Mouse (Mus musculus) forebrain, embryonic 15.5 days (tissue): ENCODE results near the gene Dab1. TPM values are rescaled to one million over a fixed set of nuclear protein-coding genes. Genes with fewer than 3 reads are reported as not detected.
A peak's percentile ranks its signal among the peaks of the same experiment; 100 is the strongest.

ENCODE experiments used
- ATAC-seq: fragments of 200-750 bp; cut with Nextera tagmentation; replicated peaks from 2 replicates; pipeline ENCODE4 v1.8.0; 2017; ENCODE audit warnings: mild to moderate bottlenecking, moderate TSS enrichment, moderate library complexity
- H3K27ac ChIP-seq: fragments of 300-500 bp; sonication (generic); replicated peaks from 2 replicates; pipeline ENCODE4 v1.5.1; 2015; ENCODE audit warnings: mild to moderate bottlenecking, inconsistent platforms
- H3K27me3 ChIP-seq: fragments of 300-500 bp; sonication (generic); 2 replicates; pipeline ENCODE4 v1.6.1; 2015; ENCODE audit warnings: inconsistent platforms
- H3K36me3 ChIP-seq: fragments of 300-500 bp; sonication (generic); 2 replicates; pipeline ENCODE4 v1.6.1; 2015; ENCODE audit warnings: mild to moderate bottlenecking, inconsistent platforms
- H3K4me1 ChIP-seq: fragments of 300-500 bp; sonication (generic); 2 replicates; pipeline ENCODE4 v1.6.1; 2015; ENCODE audit warnings: inconsistent platforms
- H3K4me2 ChIP-seq: fragments of 300-500 bp; sonication (generic); replicated peaks from 2 replicates; pipeline ENCODE4 v1.6.1; 2015; ENCODE audit warnings: mild to moderate bottlenecking, inconsistent platforms
- H3K4me3 ChIP-seq: fragments of 300-500 bp; sonication (generic); 2 replicates; pipeline ENCODE4 v1.5.1; 2015; ENCODE audit warnings: mild to moderate bottlenecking, inconsistent platforms
- H3K9ac ChIP-seq: fragments of 300-500 bp; sonication (generic); replicated peaks from 2 replicates; pipeline ENCODE4 v1.6.1; 2015; ENCODE audit warnings: mild to moderate bottlenecking, inconsistent platforms
- H3K9me3 ChIP-seq: fragments of 300-500 bp; sonication (generic); 2 replicates; pipeline ENCODE4 v1.6.1; 2016; ENCODE audit warnings: inconsistent platforms
- WGBS: fragments of 180-500 bp; shearing (Covaris S2); methylation state at CpG from one replicate; pipeline ENCODE4 v1.1.7; 2015; ENCODE audit warnings: mixed read lengths; 5-methylcytosine and 5-hydroxymethylcytosine counted together
- polyA plus RNA-seq: library from polyadenylated mRNA; unstranded; fragments of >200 nt; fragmentation: Nextera tagmentation; extraction: Ambion mirVana; gene quantifications from 2 replicates; pipeline ENCODE4 v1.2.1, GENCODE M21; 2015

Dab1 gene
- polyA plus RNA-seq, 1 experiment from 2014 or later, result 174 TPM

DNA sequence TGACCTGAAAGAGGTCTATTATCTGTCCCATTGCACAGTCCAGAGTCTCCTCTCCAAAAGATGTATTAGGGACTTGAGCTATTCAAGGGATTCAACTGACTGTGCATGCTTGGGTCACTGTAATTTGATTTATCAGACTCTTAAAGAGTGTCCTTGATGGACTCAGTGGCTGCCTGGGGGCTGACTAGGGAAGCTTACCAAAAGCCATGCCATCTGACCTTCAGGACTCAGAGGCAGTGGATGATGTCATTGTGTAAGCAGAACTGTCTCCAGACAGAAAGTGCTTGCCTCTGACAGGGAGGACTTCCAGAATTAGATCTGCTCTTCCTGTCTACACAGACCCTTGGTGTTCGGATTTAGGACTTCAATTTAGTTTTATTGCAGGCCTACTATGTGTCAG, 627.3 kb downstream of the Dab1 start:
- Histone ChIP-seq H3K4me2 (no peak overlapping the region), H3K9ac (no peak overlapping the region), H3K36me3 (no peaks in the 10 kb centered on the region), H3K9me3 (no peaks in the 10 kb centered on the region), H3K27me3 (no peaks in the 10 kb centered on the region), H3K27ac (no peak overlapping the region), H3K4me3 (no peak overlapping the region), H3K4me1 (no peaks in the 10 kb centered on the region; the same call in 1 of the 2 replicates)
- 76% methylated on average over 1 of the region's 1 CpGs for WGBS
- ATAC-seq, result no peak

DNA sequence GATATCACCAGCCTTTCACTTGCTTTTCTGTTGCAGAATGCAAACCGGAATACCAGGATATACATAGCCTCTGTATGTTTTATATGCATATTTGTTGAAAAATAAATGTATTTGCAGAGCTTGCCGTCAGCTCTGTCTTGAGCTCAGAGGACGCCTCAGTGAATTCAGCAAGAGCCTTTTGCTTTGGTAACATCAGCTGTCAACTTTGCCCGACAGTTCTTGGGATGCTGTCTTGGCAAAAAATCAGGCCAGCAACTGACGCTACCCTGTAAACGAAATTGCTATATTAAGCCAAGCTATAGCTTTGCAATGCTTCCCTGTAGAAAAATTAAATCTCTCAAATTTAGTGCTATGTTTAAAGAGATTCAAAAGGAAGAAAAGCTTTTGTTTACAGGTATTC, 630.3 kb downstream of the Dab1 start:
- Histone ChIP-seq H3K27me3 (no peaks in the 10 kb centered on the region), H3K9me3 (no peaks in the 10 kb centered on the region), H3K27ac (no peak overlapping the region), H3K36me3 (no peaks in the 10 kb centered on the region), H3K4me1 (no peaks in the 10 kb centered on the region; the same call in 1 of the 2 replicates), H3K9ac (no peak overlapping the region), H3K4me3 (no peak overlapping the region), H3K4me2 (no peak overlapping the region)
- 67% methylated on average over 6 of the region's 6 CpGs for WGBS
- ATAC-seq, result no peak

DNA sequence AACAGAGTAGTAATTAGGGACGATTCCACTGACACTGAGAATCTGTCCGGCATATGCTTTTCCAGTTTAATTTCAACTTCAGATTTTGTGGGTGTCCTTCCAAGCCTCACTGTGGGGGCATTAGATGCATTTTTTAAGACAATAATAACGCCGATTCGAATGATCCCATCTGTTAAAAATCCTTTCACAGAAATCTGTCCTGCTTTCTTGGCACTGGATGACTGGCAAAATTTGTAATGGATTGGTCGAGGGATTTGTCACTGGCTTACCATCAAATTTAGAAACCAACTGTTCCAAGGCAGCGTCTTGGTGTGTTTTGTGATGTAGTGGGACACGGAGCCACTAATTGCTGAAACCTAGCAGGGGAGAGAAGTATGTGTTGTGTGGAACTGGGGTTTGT, 638.6 kb downstream of the Dab1 start:
- Histone ChIP-seq H3K9ac (no peak overlapping the region), H3K27me3 (no peaks in the 10 kb centered on the region), H3K36me3 (no peaks in the 10 kb centered on the region), H3K4me1 (0 out of 2 replicates have a peak, but pooled peaks cover 6% of the 10 kb centered on the region), H3K27ac (peak overlapping the region; percentile 28), H3K9me3 (no peaks in the 10 kb centered on the region), H3K4me2 (no peak overlapping the region), H3K4me3 (no peak overlapping the region)
- no peak; the same call in 1 of the 2 replicates for ATAC-seq
- 53% methylated on average over 8 of the region's 8 CpGs for WGBS

DNA sequence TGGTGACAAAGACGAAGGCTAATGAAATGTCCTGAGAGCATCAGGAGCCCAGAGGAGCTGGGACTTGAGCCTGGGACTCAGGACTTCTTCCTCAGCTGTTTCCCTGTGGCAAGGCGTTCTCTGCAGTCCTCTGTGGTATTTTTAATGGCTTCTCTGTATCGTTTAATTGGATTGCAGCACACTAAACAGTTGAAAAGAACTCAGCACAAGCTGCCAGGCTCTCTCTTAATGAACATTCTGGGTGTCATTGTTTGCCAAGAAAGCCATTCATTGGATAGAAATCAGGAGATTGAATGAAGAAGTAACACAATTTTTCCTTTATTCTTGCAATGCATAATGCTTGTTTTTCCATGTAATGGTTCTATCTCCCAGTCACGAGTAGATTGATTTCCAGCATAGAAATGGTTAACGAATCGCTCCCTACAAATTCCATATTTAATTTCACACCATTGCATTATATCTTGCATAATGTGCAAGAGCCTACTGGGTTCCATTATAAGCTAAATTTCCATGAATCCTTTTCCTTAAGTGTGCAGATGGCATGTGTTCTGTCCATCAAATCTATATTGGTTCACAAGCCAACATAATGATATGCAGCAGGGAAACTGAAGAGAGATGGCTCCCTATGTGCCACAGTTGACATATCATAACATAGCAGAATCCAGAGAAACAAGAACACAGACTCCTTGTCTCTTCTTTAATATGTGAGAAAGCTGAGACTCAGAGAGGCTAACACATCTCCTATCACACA, 650.4 kb downstream of the Dab1 start:
- ATAC-seq, result peak; percentile 91

DNA sequence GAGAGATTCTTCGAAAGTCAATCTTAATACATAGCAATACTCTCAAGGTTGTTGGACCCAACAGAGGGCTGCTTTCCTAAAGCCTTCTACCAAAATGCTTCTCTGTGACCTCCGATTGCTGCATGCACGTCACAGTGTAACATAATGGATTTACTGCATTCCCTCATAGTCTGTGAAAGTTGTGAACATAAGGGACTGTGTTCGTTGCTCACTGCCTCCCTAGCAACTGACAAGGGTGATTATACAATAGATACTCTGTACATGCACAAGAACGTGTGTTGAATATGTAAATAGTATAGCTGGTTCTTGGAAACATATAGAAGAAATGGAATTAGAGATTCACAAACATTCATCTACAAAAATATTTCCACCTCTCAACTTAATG, 651.0 kb downstream of the Dab1 start:
- Histone ChIP-seq H3K27me3 (no peaks in the 10 kb centered on the region), H3K27ac (peak overlapping the region; percentile 85), H3K9me3 (no peaks in the 10 kb centered on the region), H3K9ac (no peak overlapping the region), H3K4me1 (peaks cover 14% of the 10 kb centered on the region), H3K36me3 (no peaks in the 10 kb centered on the region), H3K4me3 (no peak overlapping the region), H3K4me2 (no peak overlapping the region)
- peak; percentile 92 for ATAC-seq
- 22% methylated on average over 5 of the region's 5 CpGs for WGBS

More for the DNA sequence above, 650.4 kb downstream of the Dab1 start:
- 17% methylated on average over 6 of the region's 6 CpGs for WGBS
- H3K27me3 ChIP-seq, result no peaks in the 10 kb centered on the region
- H3K4me1 ChIP-seq, result peaks cover 14% of the 10 kb centered on the region
- no peaks in the 10 kb centered on the region for H3K9me3 ChIP-seq
- no peak overlapping the region for H3K4me2 ChIP-seq
- H3K36me3 ChIP-seq, result no peaks in the 10 kb centered on the region
- peak overlapping the region; percentile 85 for H3K27ac ChIP-seq
- H3K4me3 ChIP-seq, result no peak overlapping the region
- no peak overlapping the region for H3K9ac ChIP-seq

DNA sequence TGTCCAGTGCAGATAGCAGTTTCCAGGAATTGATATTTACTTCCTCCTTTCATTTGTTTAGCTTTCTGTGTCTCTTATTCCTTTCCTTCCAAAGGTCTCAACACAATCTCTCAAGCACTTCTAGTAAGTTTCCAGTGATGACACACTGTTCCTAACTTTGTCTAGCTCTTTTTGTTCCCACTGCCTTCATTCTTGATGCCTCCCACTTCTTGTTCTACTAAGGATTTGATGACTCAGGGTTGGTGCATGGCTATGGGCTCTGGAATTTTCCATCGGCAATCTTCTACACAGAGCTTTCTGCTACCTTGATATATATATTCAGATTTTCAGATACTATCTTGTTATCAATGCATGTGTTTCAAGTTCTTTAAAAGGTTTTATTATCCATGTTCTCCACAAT, 656.1 kb downstream of the Dab1 start:
- H3K27ac ChIP-seq, result no peak overlapping the region
- 95% methylated on average over 1 of the region's 1 CpGs for WGBS
- H3K9ac ChIP-seq, result no peak overlapping the region
- H3K4me1 ChIP-seq, result peaks cover 3% of the 10 kb centered on the region; the same call in 1 of the 2 replicates
- no peak overlapping the region for H3K4me3 ChIP-seq
- H3K36me3 ChIP-seq, result no peaks in the 10 kb centered on the region
- H3K27me3 ChIP-seq, result no peaks in the 10 kb centered on the region
- H3K9me3 ChIP-seq, result no peaks in the 10 kb centered on the region
- H3K4me2 ChIP-seq, result no peak overlapping the region
- ATAC-seq, result no peak

DNA sequence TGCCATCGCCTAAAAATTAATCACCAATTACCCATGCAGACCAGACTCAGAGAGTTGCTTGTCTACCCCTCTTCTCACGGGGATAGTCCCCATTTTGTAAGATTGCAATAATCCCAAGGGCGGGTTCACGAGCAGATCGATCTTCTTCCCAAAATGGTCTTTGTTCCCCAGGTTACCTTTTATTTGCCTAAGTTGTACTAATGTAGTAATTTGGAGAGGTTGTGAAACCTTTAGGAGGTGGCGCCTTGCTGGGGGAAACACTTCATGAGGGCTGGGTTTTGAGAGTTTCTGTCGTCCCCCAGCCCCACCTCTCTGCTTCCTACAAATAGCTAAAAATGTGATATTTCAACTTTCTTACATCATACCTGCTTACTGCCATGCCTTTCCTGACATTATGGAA, 657.8 kb downstream of the Dab1 start:
- no peaks in the 10 kb centered on the region for H3K36me3 ChIP-seq
- no peak overlapping the region for H3K4me2 ChIP-seq
- H3K27me3 ChIP-seq, result no peaks in the 10 kb centered on the region
- ATAC-seq, result no peak
- H3K4me1 ChIP-seq, result peaks cover 16% of the 10 kb centered on the region
- no peak overlapping the region for H3K9ac ChIP-seq
- 94% methylated on average over 7 of the region's 7 CpGs for WGBS
- no peak overlapping the region for H3K27ac ChIP-seq
- H3K9me3 ChIP-seq, result no peaks in the 10 kb centered on the region
- H3K4me3 ChIP-seq, result no peak overlapping the region

DNA sequence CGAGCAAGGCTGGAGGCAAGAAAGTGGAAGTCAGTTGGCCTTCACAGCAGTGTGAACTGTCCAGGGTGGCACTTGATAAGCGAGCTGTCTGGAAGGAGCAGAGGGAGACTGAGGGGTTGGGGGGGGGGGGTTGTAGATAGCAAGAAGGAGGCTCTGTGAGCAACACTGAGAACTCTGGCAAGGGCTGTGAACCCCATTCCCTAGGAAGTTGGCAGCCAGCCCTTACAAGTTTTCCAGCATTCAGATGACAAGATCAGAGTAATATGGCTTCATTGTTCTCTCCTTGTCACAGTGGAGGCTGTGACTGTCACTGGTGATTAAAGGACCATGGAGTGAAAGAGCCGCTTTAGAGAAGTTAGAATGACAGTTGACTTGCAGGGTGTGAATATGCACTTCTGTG, 662.4 kb downstream of the Dab1 start:
- Histone ChIP-seq H3K9ac (no peak overlapping the region), H3K9me3 (no peaks in the 10 kb centered on the region), H3K27ac (no peak overlapping the region), H3K4me2 (no peak overlapping the region), H3K36me3 (no peaks in the 10 kb centered on the region), H3K27me3 (no peaks in the 10 kb centered on the region), H3K4me1 (peaks cover 21% of the 10 kb centered on the region), H3K4me3 (no peak overlapping the region)
- peak; percentile 55; the same call in 1 of the 2 replicates for ATAC-seq
- 35% methylated on average over 3 of the region's 3 CpGs for WGBS

DNA sequence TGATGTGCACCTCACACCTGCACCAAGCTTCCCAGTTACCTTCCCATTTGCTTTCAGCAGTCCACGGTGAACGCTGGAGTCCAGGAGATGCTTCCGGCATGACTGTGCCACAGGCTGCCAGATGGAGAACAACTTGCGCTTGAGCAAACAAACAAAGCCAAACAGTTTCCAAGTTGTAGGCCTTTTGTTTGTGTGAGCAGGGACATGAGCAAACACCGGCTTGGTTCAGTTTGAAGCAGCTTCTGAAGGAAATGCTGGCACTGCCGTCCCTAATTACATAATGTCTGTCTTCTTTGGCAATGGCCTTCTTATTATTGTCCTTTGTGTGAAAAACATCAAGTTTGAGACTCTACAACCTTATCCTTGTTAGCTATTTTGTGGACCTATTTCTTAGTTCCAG, 664.7 kb downstream of the Dab1 start:
- no peaks in the 10 kb centered on the region for H3K36me3 ChIP-seq
- no peak overlapping the region for H3K4me2 ChIP-seq
- H3K27ac ChIP-seq, result no peak overlapping the region
- 48% methylated on average over 6 of the region's 6 CpGs for WGBS
- H3K4me1 ChIP-seq, result peaks cover 27% of the 10 kb centered on the region
- no peak overlapping the region for H3K4me3 ChIP-seq
- H3K27me3 ChIP-seq, result no peaks in the 10 kb centered on the region
- no peak overlapping the region for H3K9ac ChIP-seq
- ATAC-seq, result no peak
- no peaks in the 10 kb centered on the region for H3K9me3 ChIP-seq

DNA sequence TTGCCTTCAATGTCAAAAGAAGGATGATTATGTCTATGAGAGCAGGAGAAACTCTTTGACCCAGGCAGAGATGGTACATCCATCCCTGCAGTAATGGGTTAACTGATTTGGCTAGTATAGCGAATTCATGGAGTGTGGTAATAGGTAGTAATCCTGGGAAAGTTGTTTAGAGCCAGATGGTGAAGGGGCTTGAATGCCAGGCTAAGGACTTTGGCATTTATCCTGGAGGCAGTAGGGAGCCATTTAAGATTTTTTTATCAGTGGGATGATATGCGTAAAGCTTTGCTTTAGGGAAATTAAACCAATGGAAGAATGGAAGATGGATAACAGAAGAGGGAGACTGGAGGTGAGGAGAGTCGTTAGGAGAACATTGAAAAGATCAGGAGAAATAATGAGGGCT, 669.2 kb downstream of the Dab1 start:
- no peak overlapping the region for H3K4me3 ChIP-seq
- H3K27ac ChIP-seq, result no peak overlapping the region
- WGBS, result 29% methylated on average over 3 of the region's 3 CpGs
- no peaks in the 10 kb centered on the region for H3K36me3 ChIP-seq
- peaks cover 11% of the 10 kb centered on the region for H3K4me1 ChIP-seq
- H3K4me2 ChIP-seq, result no peak overlapping the region
- H3K27me3 ChIP-seq, result no peaks in the 10 kb centered on the region
- H3K9me3 ChIP-seq, result no peaks in the 10 kb centered on the region
- ATAC-seq, result no peak
- H3K9ac ChIP-seq, result no peak overlapping the region

DNA sequence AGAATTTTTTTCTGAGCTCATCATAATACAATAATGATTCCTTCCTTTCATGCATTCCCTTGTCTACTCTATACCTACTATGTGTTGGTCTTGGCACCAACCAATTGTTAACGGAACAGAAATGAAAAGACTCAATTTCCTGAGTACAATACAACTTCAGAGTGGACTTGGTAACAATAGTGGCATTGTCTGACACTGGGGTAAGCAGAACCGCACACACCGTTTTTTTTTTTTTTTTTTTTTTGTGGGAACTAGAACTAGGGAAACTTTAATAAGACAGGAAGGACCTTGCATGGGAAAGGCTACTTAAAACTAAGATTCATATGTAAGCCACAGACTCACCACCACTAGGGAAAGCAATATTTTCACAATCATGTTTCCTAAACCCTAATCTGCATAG, 682.6 kb downstream of the Dab1 start:
- Histone ChIP-seq H3K9me3 (no peaks in the 10 kb centered on the region), H3K4me3 (no peak overlapping the region), H3K36me3 (no peaks in the 10 kb centered on the region), H3K9ac (no peak overlapping the region), H3K4me2 (no peak overlapping the region), H3K4me1 (peaks cover 11% of the 10 kb centered on the region), H3K27me3 (no peaks in the 10 kb centered on the region), H3K27ac (no peak overlapping the region)
- whole genome bisulfite sequencing, result 27% methylated on average over 3 of the region's 3 CpGs
- no peak for ATAC-seq

DNA sequence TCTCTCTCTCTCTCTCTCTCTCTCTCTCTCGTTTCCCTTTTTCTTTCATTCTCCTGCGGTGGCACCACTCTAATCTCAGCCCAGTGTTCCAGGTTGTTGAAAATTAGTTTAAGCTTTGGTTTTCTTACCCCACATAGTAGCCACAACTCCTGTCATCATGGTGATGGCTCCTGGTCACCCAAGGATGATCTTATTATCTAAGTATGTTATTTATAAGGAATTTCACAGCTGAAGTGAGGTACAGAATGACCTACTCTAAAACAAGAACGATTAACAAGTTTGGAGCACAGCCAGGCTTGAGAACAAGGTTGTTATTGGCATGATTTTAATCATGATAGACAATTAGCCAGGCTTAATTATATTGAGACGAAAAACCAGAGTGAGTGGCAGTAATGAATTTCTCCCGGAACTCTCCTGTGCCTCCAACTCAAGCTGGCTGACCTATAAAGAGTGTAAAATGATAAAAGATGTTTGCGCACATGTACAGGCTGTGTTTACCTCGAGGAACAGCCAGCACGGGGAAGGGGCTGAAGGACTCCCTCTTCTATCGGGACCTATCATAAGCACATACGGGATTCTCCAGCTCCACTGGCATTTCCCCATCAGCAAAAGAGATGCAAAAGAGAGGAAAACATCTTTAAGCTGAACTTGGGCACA, 684.0 kb downstream of the Dab1 start:
- 19% methylated on average over 10 of the region's 10 CpGs for WGBS
- H3K9ac ChIP-seq, result no peak overlapping the region
- peaks cover 9% of the 10 kb centered on the region for H3K4me1 ChIP-seq
- peak overlapping the region; percentile 2; the same call in 1 of the 2 replicates for H3K4me2 ChIP-seq
- ATAC-seq, result peak; percentile 78
- H3K9me3 ChIP-seq, result no peaks in the 10 kb centered on the region
- H3K27ac ChIP-seq, result no peak overlapping the region
- H3K4me3 ChIP-seq, result no peak overlapping the region
- no peaks in the 10 kb centered on the region for H3K36me3 ChIP-seq
- no peaks in the 10 kb centered on the region for H3K27me3 ChIP-seq
